Mouse (Mus musculus): Measurements from ENCODE around the gene Rab3a. TPM values are rescaled to one million over a fixed set of nuclear protein-coding genes. Genes with fewer than 3 reads are reported as not detected.

Rab3a gene
- polyA plus RNA-seq, 1 experiment from 2014 or later = 22.0 TPM

DNA sequence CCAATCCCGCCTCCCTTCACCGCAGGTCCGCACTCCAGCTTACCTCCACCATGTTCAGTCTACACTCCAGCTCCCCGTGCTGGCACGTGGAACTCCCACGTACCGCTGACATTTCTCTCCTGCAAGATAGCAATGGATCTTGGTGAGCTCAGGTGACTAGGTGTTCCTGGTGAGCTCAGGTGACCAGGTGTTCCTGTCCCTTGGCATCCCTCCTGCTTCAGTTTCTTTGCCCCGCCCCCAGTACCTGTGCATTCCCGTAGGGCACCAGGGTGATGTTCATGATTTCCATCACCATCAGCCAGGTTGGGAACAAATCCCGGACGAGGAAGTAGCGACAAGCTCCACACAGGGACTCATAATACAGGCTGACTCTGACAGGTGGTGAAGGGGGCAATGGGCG is 10.2 kb downstream of the Rab3a start:
- ATAC-seq (ENCODE audit: low FRiP score, low TSS enrichment) = no peak
- peaks cover 33% of the 10 kb centered on the region for H3K4me1 ChIP-seq (ENCODE audit: insufficient read depth, low read length)
- 88% methylated on average over 13 of the region's 13 CpGs for WGBS
- H3K27ac ChIP-seq (ENCODE audit: low read length) = no peak overlapping the region
- no peak overlapping the region for H3K4me3 ChIP-seq (ENCODE audit: low read length)
- no peaks in the 10 kb centered on the region for H3K9me3 ChIP-seq (ENCODE audit: low read length)
- H3K27me3 ChIP-seq (ENCODE audit: insufficient read depth, low read length) = no peaks in the 10 kb centered on the region
- no peak overlapping the region for H3K9ac ChIP-seq (replicated peaks; ENCODE audit: low read length)
- peaks cover 20% of the 10 kb centered on the region for H3K36me3 ChIP-seq (ENCODE audit: insufficient read depth, low read length)
- H3K4me2 ChIP-seq (replicated peaks; ENCODE audit: low read depth, low read length) = no peak overlapping the region

- Histone ChIP-seq H3K27ac (ENCODE audit: low read length) (peak overlapping the region; percentile 76; the same call in 1 of the 2 replicates), H3K4me2 (replicated peaks; ENCODE audit: low read depth, low read length) (peak overlapping the region; percentile 92), H3K4me1 (ENCODE audit: insufficient read depth, low read length) (peaks cover 26% of the 10 kb centered on the region), H3K27me3 (ENCODE audit: insufficient read depth, low read length) (no peaks in the 10 kb centered on the region), H3K4me3 (ENCODE audit: low read length) (peak overlapping the region; percentile 57), H3K9me3 (ENCODE audit: low read length) (no peaks in the 10 kb centered on the region), H3K36me3 (ENCODE audit: insufficient read depth, low read length) (peaks cover 22% of the 10 kb centered on the region), H3K9ac (replicated peaks; ENCODE audit: low read length) (peak overlapping the region; percentile 70)
- WGBS = 69% methylated on average over 9 of the region's 9 CpGs
- no peak for ATAC-seq (ENCODE audit: low FRiP score, low TSS enrichment)
These were observed 10.8 kb downstream of the Rab3a start for GRCm38 (mm10) chr8:70765329-70765728.

DNA sequence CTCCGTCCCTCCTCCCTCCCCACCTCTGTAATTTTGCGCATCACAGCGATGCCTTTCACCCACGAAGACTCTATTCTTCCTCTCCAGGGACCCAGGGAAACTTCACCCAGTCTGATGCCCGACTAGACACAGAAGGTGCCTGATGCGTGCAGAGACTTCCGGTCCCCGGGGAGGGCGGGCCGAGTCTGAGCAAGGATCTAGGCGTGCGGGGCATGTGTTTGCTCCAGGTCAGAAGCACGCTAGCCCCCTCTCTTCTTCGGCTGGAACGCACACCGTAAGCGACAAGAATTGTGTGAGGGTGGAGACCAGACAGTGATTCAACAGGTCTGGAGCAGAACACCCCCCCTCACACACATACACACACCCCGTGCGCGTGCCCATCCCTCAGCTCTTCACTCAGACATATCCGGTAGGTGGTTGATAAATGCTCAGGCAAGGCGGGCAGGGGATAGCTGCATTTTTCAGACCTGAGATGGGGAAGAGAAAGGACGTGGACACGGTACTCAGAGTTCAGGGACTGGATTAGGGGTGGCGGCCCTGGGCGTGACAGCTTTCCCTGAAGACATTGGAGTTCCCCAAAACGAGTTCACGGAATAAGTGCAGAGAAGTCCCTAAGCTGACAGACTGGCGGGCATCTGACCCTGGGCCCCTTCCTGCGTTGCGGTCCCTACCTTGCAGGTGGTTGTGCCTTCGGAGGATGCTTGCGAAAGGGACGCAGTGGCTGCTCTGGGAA is 11.5 kb downstream of the Rab3a start:
- H3K4me1 ChIP-seq (ENCODE audit: insufficient read depth, low read length) = peaks cover 25% of the 10 kb centered on the region
- no peaks in the 10 kb centered on the region for H3K27me3 ChIP-seq (ENCODE audit: insufficient read depth, low read length)
- H3K27ac ChIP-seq (ENCODE audit: low read length) = peak overlapping the region; percentile 76
- H3K4me3 ChIP-seq (ENCODE audit: low read length) = peak overlapping the region; percentile 57
- peak overlapping the region; percentile 70 for H3K9ac ChIP-seq (replicated peaks; ENCODE audit: low read length)
- no peaks in the 10 kb centered on the region for H3K9me3 ChIP-seq (ENCODE audit: low read length)
- H3K4me2 ChIP-seq (replicated peaks; ENCODE audit: low read depth, low read length) = peak overlapping the region; percentile 92
- H3K36me3 ChIP-seq (ENCODE audit: insufficient read depth, low read length) = peaks cover 28% of the 10 kb centered on the region
- WGBS = under 1% methylated on average over 33 of the region's 34 CpGs
- ATAC-seq (ENCODE audit: low FRiP score, low TSS enrichment) = no peak

DNA sequence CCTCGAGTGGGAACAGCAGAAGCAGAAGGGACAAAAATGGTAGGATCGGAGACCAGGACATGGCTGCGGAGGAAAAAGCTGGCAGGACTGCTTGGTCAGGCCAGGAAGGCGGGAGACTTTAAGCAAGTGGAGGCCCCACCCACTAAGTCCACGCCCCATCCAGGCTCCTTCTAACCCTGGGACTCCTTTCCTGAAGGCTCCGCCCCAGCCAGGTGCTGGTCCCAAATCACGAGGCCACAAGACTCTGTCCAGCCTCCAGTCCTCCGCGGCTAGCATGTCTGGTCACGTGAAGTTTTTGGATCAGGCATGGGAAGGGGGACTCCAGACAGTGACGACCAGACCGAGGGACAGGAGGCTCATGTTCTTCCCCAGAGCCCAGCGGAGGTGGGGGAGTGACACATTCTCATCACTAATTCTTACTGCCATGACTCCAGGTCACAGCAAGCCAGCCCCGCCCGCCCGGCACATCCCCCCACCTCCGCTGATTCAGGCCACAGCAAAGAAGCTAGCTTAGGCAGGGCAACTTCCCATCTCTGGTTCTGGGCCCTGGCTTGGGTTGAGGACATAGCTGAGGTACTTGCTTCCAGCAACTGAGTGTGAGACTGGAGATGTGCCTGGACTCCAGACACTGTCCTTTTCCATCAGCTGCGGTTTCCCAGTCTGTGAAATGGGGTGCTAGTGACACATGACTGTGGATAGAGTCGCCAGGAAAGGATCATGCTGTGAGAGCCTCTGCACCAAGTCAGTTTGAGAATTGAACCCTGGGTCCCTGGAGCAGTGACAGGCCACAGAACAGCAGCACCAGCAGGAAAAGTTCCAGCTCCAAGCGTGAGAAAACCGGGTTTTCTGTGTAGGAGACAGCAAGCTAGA is 12.3 kb downstream of the Rab3a start:
- peak overlapping the region; percentile 76 for H3K27ac ChIP-seq (ENCODE audit: low read length)
- peak overlapping the region; percentile 92 for H3K4me2 ChIP-seq (replicated peaks; ENCODE audit: low read depth, low read length)
- peaks cover 36% of the 10 kb centered on the region for H3K36me3 ChIP-seq (ENCODE audit: insufficient read depth, low read length)
- H3K4me1 ChIP-seq (ENCODE audit: insufficient read depth, low read length) = peaks cover 21% of the 10 kb centered on the region
- H3K4me3 ChIP-seq (ENCODE audit: low read length) = peak overlapping the region; percentile 57
- H3K9ac ChIP-seq (replicated peaks; ENCODE audit: low read length) = peak overlapping the region; percentile 70
- WGBS = 8% methylated on average over 21 of the region's 21 CpGs
- no peaks in the 10 kb centered on the region for H3K27me3 ChIP-seq (ENCODE audit: insufficient read depth, low read length)
- H3K9me3 ChIP-seq (ENCODE audit: low read length) = no peaks in the 10 kb centered on the region
- ATAC-seq (ENCODE audit: low FRiP score, low TSS enrichment) = peak; percentile 80

DNA sequence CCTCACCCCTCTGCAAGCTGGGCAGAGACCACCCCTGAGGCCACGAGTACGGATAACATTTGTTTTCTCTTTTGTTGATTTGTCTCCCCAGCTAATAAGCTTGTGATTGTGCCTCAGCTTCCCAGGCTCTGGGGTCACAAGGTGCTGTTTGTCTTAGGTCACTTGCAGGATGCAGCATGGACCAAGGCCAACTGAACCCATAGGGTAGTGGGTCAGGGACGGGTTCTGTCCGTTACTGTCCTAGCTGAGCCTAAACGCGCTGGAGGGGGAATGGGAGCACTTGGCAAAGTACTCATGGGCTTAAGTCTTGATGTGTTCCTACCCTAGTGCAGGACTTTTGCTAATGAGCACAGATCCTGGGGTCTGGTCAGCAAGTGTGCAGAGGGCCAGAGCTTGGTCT is 13.0 kb downstream of the Rab3a start:
- 73% methylated on average over 6 of the region's 6 CpGs for WGBS
- H3K4me3 ChIP-seq (ENCODE audit: low read length) = no peak overlapping the region
- peaks cover 21% of the 10 kb centered on the region for H3K4me1 ChIP-seq (ENCODE audit: insufficient read depth, low read length)
- no peak overlapping the region for H3K9ac ChIP-seq (replicated peaks; ENCODE audit: low read length)
- no peak overlapping the region for H3K4me2 ChIP-seq (replicated peaks; ENCODE audit: low read depth, low read length)
- H3K27me3 ChIP-seq (ENCODE audit: insufficient read depth, low read length) = no peaks in the 10 kb centered on the region
- no peak for ATAC-seq (ENCODE audit: low FRiP score, low TSS enrichment)
- peaks cover 42% of the 10 kb centered on the region for H3K36me3 ChIP-seq (ENCODE audit: insufficient read depth, low read length)
- H3K27ac ChIP-seq (ENCODE audit: low read length) = peak overlapping the region; percentile 76; the same call in 1 of the 2 replicates
- H3K9me3 ChIP-seq (ENCODE audit: low read length) = no peaks in the 10 kb centered on the region

DNA sequence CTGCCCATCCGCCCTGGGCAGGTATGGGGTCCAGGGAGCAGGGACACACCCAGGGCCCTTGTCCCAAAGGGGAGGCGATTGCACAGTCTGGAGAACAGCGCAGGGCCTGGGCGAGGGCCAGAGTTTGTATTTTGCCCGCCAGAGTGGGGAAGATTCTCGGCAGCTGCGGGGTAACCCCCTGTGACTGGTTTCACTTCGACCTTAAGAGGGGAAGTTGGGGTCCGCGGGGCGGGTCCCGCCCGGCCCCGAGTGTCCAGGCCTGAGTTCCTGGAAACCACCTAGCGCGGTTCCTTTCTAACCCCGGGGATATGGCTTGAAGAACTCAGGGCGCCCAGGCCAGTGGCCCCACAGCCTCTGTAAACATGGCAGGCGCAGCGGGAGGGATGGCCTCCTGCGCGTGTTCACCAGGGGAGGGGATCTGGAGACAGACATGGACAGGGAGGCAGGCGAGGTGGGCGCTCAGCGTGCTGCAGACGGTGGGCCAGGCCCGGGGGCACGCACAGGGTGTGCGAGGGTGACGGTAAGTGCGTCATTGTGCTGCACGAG is 13.8 kb downstream of the Rab3a start:
- no peak overlapping the region for H3K4me2 ChIP-seq (replicated peaks; ENCODE audit: low read depth, low read length)
- H3K27ac ChIP-seq (ENCODE audit: low read length) = no peak overlapping the region
- H3K9me3 ChIP-seq (ENCODE audit: low read length) = no peaks in the 10 kb centered on the region
- no peaks in the 10 kb centered on the region for H3K27me3 ChIP-seq (ENCODE audit: insufficient read depth, low read length)
- WGBS = 94% methylated on average over 32 of the region's 32 CpGs
- H3K4me3 ChIP-seq (ENCODE audit: low read length) = no peak overlapping the region
- H3K36me3 ChIP-seq (ENCODE audit: insufficient read depth, low read length) = peaks cover 44% of the 10 kb centered on the region
- H3K9ac ChIP-seq (replicated peaks; ENCODE audit: low read length) = no peak overlapping the region
- peaks cover 24% of the 10 kb centered on the region for H3K4me1 ChIP-seq (ENCODE audit: insufficient read depth, low read length)
- no peak for ATAC-seq (ENCODE audit: low FRiP score, low TSS enrichment)

DNA sequence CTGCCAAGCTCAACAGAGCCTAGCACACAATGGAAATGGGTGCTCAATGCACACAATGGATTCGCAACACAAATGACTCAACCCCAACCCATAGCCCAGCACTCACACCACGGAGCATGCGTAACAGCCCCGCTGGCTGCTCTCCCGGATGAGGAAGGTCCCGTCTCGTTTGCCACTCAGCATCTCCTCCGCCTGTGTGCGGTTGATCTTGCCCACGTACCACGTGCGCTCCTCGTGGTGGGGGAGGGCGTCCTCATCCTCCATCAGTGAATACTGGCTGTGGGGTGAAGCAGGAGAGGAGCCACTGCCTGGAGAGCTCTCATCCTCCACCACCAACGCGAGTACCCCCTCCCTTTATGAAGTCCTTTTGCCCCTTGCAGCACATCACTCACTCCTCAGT is 14.5 kb downstream of the Rab3a start:
- no peak for ATAC-seq (ENCODE audit: low FRiP score, low TSS enrichment)
- Histone ChIP-seq H3K4me3 (ENCODE audit: low read length) (no peak overlapping the region), H3K36me3 (ENCODE audit: insufficient read depth, low read length) (peaks cover 45% of the 10 kb centered on the region), H3K4me2 (replicated peaks; ENCODE audit: low read depth, low read length) (no peak overlapping the region), H3K27ac (ENCODE audit: low read length) (no peak overlapping the region), H3K4me1 (ENCODE audit: insufficient read depth, low read length) (peaks cover 31% of the 10 kb centered on the region), H3K9ac (replicated peaks; ENCODE audit: low read length) (no peak overlapping the region), H3K27me3 (ENCODE audit: insufficient read depth, low read length) (no peaks in the 10 kb centered on the region), H3K9me3 (ENCODE audit: low read length) (no peaks in the 10 kb centered on the region)
- WGBS = 83% methylated on average over 16 of the region's 16 CpGs

DNA sequence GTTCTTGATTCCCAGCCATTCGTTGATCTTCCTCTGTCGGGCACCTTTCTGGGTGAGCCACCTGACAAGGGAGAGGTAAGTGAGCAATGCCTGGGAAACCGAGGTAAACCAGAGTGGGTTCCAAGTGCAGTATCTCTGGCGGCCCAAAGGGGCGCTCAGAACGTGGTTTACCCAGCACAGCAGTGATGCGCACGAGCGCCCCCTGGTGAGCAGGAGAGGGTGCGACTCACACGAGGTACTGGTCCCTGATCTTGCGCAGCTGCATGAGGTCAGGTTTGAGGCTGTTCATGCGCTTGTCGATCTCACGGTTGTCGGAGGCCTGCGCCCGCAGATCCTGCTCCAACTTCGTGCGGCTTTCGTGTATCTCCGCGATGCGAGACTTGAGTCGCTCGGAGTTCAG is 14.9 kb downstream of the Rab3a start:
- H3K4me1 ChIP-seq (ENCODE audit: insufficient read depth, low read length) = peaks cover 35% of the 10 kb centered on the region
- no peak overlapping the region for H3K27ac ChIP-seq (ENCODE audit: low read length)
- no peak overlapping the region for H3K4me3 ChIP-seq (ENCODE audit: low read length)
- H3K4me2 ChIP-seq (replicated peaks; ENCODE audit: low read depth, low read length) = no peak overlapping the region
- peak overlapping the region; percentile 22; the same call in 1 of the 2 replicates for H3K9ac ChIP-seq (replicated peaks; ENCODE audit: low read length)
- H3K27me3 ChIP-seq (ENCODE audit: insufficient read depth, low read length) = no peaks in the 10 kb centered on the region
- H3K36me3 ChIP-seq (ENCODE audit: insufficient read depth, low read length) = peaks cover 47% of the 10 kb centered on the region
- WGBS = 5% methylated on average over 26 of the region's 26 CpGs
- H3K9me3 ChIP-seq (ENCODE audit: low read length) = no peaks in the 10 kb centered on the region
- ATAC-seq (ENCODE audit: low FRiP score, low TSS enrichment) = peak; percentile 43; the same call in 1 of the 2 replicates

GRCm38 (mm10) chr8:70769858-70770257 is 15.4 kb downstream of the Rab3a start:
- Histone ChIP-seq H3K36me3 (ENCODE audit: insufficient read depth, low read length) (peaks cover 51% of the 10 kb centered on the region), H3K4me1 (ENCODE audit: insufficient read depth, low read length) (peaks cover 39% of the 10 kb centered on the region)

More at GRCm38 (mm10) chr8:70769858-70770257, 15.4 kb downstream of the Rab3a start:
- no peak for ATAC-seq (ENCODE audit: low FRiP score, low TSS enrichment)
- WGBS = 75% methylated on average over 12 of the region's 12 CpGs
- Histone ChIP-seq H3K4me2 (replicated peaks; ENCODE audit: low read depth, low read length) (no peak overlapping the region), H3K9me3 (ENCODE audit: low read length) (no peaks in the 10 kb centered on the region), H3K4me3 (ENCODE audit: low read length) (no peak overlapping the region), H3K9ac (replicated peaks; ENCODE audit: low read length) (peak overlapping the region; percentile 22; the same call in 1 of the 2 replicates), H3K27me3 (ENCODE audit: insufficient read depth, low read length) (no peaks in the 10 kb centered on the region), H3K27ac (ENCODE audit: low read length) (no peak overlapping the region)

Data from kidney, embryonic 16.5 days (tissue).